Mouse (Mus musculus): ENCODE measurements at regions not wholly inside any gene's neighbourhood (a gene's known extent, or its start where the extent isn't known, plus 50 kb on each side); places are given as distances from the start of the nearest gene placed in this dataset.

DNA sequence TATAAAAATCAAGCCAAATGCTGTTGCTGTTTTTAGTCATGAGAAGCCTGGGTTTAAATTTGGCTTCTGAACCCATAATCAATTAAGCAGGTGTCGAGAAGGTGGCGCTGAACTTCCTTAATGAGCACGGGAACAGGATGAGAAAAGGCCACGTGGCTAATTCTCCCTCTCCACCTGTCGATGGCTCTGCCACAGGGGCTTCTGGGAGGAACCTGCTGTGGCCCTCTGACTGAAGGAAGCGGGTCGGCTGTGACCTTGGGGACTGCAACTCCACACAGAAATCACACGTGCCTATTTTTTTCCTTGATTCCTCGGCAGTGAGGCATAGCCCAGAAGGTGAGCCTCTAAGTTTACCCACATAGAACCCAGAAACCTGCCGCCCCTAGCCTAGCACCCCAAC is 244.8 kb upstream of the Sulf2 start:
- ATAC-seq: no peak

GRCm38 (mm10) chr2:166399140-166399830 is 243.8 kb upstream of the Sulf2 start:
- no peak for ATAC-seq

DNA sequence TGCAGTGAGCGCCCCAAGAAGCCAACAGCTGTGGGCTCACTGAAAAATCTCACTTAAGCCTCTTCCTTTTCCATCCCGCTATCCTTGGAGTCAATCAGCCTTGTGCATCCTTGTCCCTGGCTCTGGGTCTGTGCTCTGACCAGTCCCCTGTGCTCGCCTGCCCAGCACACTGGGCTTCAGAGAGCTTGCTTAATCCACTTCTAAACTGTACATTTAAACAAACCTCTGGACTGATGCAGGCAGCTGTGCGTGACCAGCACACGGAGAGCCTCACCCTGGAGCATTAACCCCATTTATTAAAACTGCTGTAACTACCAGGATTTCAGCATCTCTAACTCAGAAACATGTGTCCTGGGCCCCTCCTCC is 243.3 kb upstream of the Sulf2 start:
- no peak for ATAC-seq

GRCm38 (mm10) chr2:166398156-166398555 is 242.7 kb upstream of the Sulf2 start:
- no peak for ATAC-seq

GRCm38 (mm10) chr2:166394666-166395065 is 239.2 kb upstream of the Sulf2 start:
- ATAC-seq: no peak

- no peak for ATAC-seq
These were observed 235.7 kb upstream of the Sulf2 start for GRCm38 (mm10) chr2:166391176-166391575.

DNA sequence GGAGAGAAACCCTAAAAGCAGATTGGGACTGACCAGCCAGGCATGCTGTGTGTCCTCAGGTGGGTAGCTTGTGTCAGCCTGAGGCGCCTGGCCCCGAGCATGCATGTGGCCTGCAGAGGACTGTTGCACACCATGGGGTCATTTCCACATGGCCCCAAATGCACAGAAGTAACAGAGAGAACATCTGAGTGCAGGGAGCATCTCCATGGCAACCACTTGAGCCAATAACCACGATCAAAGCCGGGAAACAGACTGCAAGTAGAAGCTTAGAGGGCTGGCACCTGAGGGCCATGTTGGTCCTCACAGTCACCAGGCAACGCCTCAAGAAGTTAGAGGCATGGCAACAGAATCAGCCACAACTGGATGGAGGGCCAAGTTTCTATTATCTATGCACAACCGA is 232.6 kb upstream of the Sulf2 start:
- ATAC-seq: no peak

- ATAC-seq: no peak
These were observed 231.4 kb upstream of the Sulf2 start for GRCm38 (mm10) chr2:166386817-166387216.

DNA sequence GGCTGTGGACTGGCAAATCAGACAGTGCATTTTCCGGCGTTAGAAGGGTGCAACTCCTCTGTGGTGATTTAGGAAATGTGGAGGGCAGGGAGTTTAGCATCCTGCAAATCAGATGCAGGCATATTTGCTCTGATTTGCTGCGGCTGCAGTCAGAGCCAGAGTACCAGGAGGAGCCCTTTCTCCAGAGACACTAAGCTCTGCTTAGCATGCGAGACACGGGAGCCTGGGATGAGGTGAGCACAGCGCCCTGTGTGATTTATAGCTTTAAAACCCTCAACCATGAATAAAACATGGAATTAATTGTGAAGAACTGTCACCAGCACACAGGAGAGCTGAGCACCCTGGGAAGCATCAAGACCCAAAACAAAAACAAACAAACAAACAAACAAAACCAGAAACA is 229.1 kb upstream of the Sulf2 start:
- no peak for ATAC-seq

DNA sequence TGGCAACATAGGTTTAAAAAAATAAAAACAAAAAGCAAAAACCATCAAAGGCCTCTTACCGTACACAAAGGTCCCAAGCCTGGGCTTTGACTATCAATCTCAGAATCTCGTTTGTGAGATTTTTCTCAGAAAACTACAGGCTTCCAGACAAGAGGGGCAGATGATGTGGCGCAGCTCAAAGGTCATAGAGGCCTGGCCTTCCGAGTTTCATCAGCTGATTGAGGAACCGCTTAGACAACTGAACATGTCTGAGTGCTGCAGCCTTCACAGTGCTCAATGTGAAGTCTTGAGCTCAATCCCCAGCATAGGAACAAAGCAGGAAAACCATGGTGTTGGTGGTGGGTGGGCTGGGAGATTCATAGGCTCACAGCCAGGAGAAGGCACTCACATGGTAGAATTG is 227.9 kb upstream of the Sulf2 start:
- ATAC-seq: no peak

- ATAC-seq: no peak
These were observed 226.7 kb upstream of the Sulf2 start for GRCm38 (mm10) chr2:166382180-166382579.

DNA sequence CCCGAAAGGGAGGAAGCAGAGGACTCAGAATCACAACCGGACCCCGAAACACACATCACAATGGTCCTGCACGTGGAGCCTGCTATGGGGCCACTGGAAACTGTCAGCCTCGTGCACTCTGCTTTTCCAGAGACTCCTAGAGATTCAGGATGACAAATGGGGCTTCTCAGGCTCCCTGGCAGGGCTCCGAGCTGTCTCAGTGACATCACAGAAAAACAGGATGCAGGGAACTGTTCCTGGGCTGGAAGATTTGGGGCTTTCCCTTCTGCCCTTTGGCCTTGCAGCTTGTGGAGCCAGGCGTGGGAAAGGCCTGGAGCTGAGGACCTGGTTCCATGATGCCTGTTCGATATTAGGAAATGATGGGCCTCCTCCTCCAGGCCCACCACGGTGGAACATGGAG is 225.4 kb upstream of the Sulf2 start:
- no peak for ATAC-seq

- no peak for ATAC-seq
These were observed 222.9 kb upstream of the Sulf2 start for GRCm38 (mm10) chr2:166378325-166378724.

DNA sequence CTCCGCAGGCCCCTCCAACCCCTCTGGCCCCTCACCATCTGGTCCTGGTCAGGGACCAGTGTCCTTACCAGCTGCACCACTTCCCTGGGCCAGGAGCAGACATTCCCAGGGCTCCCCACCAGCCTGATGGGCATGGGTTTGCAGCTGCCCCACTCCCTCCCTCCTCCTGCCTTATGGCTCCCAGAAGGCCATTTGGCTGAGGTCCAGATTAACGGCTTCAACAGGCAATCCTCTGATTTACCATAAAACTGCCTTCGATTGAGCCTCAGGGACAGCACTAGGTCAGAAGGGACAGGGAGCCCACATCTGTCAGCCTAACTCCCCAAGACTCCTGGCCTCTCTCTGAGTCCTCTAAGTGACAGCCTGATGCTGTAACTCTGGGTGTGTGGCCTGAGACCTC is 221.9 kb upstream of the Sulf2 start:
- ATAC-seq: no peak

- ATAC-seq: no peak
These were observed 220.2 kb upstream of the Sulf2 start for GRCm38 (mm10) chr2:166375639-166376038.

DNA sequence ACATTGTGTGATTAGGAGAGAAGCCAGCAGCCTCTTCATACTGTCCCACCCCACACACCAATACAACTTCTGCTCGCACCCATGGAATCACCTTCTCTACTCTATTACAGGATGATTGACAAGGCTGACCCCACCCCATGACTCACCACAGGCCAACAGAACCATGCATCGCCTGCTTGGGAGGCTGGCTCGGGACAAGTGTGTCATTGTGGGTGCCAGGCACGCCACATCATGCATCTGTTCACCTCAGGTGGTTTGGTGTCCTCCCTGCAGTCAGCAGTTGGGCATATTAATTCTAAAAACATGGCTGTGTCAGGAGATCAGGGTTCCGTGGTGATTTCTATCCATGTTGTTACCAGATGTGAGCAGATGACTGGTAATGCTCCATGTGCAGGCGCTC is 215.3 kb upstream of the Sulf2 start:
- no peak for ATAC-seq

DNA sequence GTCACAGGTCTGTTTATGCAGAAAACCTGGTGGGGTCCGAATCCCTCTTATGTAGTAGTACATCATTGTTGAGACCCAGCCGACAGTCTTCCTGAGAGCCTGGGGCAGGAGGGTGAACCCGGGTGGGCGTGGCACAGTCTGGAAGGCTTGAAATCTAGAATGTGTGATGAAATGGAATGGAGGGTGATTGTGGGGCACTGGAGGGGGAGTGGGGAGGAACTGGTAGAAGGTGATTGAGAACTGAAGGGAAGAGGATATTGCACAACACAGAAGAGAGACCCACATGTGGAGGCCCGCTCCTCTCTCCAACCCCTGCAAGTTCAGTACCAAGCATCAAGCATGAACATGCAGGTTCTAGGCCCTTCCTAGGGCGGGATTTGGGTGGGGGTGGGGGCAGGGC is 206.2 kb upstream of the Sulf2 start:
- ATAC-seq: no peak

GRCm38 (mm10) chr2:166360786-166361185 is 205.3 kb upstream of the Sulf2 start:
- no peak for ATAC-seq

- ATAC-seq: no peak
These were observed 204.5 kb upstream of the Sulf2 start for GRCm38 (mm10) chr2:166359995-166360394.

- ATAC-seq: no peak
These were observed 202.4 kb upstream of the Sulf2 start for GRCm38 (mm10) chr2:166357824-166358223.

- ATAC-seq: no peak
These were observed 200.5 kb upstream of the Sulf2 start for GRCm38 (mm10) chr2:166355944-166356343.

GRCm38 (mm10) chr2:166355446-166355845 is 200.0 kb upstream of the Sulf2 start:
- ATAC-seq: no peak

GRCm38 (mm10) chr2:166354391-166354790 is 198.9 kb upstream of the Sulf2 start:
- no peak for ATAC-seq

- no peak for ATAC-seq
These were observed 198.1 kb upstream of the Sulf2 start for GRCm38 (mm10) chr2:166353447-166354111.

DNA sequence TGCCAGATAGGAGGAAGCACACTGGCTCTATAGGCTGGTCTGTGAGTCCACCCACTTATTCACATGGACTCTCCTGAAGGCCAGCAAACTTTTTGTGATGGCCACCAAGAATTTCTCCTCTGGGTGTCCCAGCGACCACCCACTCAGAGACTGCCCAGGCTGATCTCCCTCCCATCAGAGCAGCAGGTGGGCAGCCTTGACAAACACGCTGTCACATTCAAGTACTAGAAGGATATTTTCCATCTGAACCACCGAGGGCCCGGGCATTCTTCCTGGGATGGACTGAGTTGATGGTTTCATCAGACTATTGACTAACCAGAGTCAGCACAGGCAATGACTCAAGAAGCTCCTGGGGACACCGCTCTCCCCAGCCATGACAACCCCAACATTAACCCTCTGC is 196.5 kb upstream of the Sulf2 start:
- ATAC-seq: no peak
